Mouse (Mus musculus) testis, adult 2 months (tissue): ENCODE measurements around the gene Iglon5. TPM values are rescaled to one million over a fixed set of nuclear protein-coding genes. Genes with fewer than 3 reads are reported as not detected.

ENCODE experiments used
- H3K27ac ChIP-seq: fragments of 200-500 bp; 2 replicates; pipeline ENCODE4 v1.5.1; 2012; ENCODE audit warnings: low read depth, low read length; ENCODE audit not compliant: control insufficient read depth, insufficient read depth
- H3K27me3 ChIP-seq: fragments of 200-500 bp; 2 replicates; pipeline ENCODE4 v1.6.1; 2012; ENCODE audit warnings: mild to moderate bottlenecking, low read length, moderate library complexity; ENCODE audit not compliant: control insufficient read depth, insufficient read depth
- H3K36me3 ChIP-seq: fragments of 200-500 bp; 2 replicates; pipeline ENCODE4 v1.6.1; 2012; ENCODE audit warnings: mild to moderate bottlenecking, low read length; ENCODE audit not compliant: control insufficient read depth, insufficient read depth
- H3K4me1 ChIP-seq: fragments of 200-500 bp; 2 replicates; pipeline ENCODE4 v1.6.1; 2012; ENCODE audit warnings: low read length; ENCODE audit not compliant: control insufficient read depth, insufficient read depth
- H3K4me3 ChIP-seq: fragments of 200-500 bp; 2 replicates; pipeline ENCODE4 v1.5.1; 2012; ENCODE audit warnings: low read depth, mild to moderate bottlenecking, low read length, moderate library complexity, mixed read lengths; ENCODE audit not compliant: control insufficient read depth
- CTCF ChIP-seq: fragments of 200-500 bp; IDR thresholded peaks from 2 replicates; pipeline ENCODE4 v1.5.1; 2012; ENCODE audit warnings: low read depth, mild to moderate bottlenecking, inconsistent platforms, low read length, moderate library complexity; ENCODE audit not compliant: control insufficient read depth, insufficient read depth, insufficient replicate concordance
- POLR2A ChIP-seq: fragments of 200-500 bp; IDR thresholded peaks from 2 replicates; pipeline ENCODE4 v1.6.1; 2012; ENCODE audit warnings: low read depth, mild to moderate bottlenecking, inconsistent platforms, low read length, moderate library complexity; ENCODE audit not compliant: control insufficient read depth
- polyA plus RNA-seq: library from polyadenylated mRNA; depleted of rRNA; stranded (reverse); fragments of >200 nt; gene quantifications from 2 replicates; pipeline ENCODE4 v1.2.3, GENCODE M21; 2012; rRNA removed

Gene Iglon5
- polyA plus RNA-seq, result 7.4 and 8.1 TPM in 2 replicates

DNA sequence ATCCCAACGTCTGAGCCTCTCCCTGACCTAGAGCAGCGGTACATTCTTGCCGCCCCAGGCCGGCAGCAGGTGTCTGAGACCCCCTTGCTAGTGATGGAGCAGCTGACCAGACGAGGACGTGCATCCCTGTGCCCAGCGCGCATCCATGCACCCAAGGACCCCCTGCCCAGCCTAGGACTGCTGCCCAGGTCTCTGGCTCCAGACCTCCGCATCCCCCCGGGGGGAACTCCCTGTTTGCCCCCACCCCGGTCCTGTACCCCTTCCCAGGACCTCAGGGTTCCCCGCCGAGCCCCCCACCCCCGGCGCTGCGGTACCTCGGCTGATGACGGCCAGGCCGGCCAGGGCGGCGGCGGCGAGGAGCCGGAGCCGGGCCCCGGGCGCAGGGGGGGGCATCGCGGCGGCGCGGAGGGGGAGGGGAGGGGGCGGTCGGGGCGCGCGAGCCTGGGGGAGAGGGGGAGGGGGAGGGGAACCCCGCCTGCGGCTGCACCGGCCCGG, at the start of gene Iglon5:
Iglon5 (minus strand) TSS at position 445 of the 495 bp plus-strand sequence.
- Histone ChIP-seq H3K27me3 (no peaks in the 10 kb centered on the region), H3K36me3 (no peaks in the 10 kb centered on the region), H3K4me3 (peak within 1 kb of the TSS; percentile 58), H3K4me1 (peaks cover 12% of the 10 kb centered on the region), H3K27ac (peak within 1 kb of the TSS; percentile 34; the same call in 1 of the 2 replicates)
- TF ChIP-seq CTCF (no peak), POLR2A (no peak)

DNA sequence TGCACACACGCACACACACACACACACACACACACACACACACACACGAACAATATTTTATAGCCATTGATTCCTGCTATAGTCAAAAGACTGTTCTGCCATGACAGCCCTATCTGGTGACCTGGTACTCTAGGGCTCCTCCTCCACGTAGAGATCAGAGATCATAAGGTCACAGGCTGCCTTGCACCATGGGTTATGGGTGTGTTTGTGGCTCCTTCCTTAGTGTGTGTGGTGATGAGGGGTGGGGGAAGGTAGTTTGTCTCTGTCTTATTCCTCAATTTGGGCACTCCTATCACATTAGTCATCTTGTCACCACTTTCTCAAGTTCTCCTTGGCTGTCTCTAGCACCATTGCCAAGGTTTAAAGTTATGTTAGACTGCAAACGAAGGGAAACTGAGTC, 48.6 kb upstream of the Iglon5 start:
- H3K27ac ChIP-seq, result no peak overlapping the region
- H3K27me3 ChIP-seq, result no peaks in the 10 kb centered on the region
- H3K4me1 ChIP-seq, result no peaks in the 10 kb centered on the region
- no peaks in the 10 kb centered on the region for H3K36me3 ChIP-seq
- H3K4me3 ChIP-seq, result no peak overlapping the region
- TF ChIP-seq CTCF (no peak), POLR2A (no peak)

DNA sequence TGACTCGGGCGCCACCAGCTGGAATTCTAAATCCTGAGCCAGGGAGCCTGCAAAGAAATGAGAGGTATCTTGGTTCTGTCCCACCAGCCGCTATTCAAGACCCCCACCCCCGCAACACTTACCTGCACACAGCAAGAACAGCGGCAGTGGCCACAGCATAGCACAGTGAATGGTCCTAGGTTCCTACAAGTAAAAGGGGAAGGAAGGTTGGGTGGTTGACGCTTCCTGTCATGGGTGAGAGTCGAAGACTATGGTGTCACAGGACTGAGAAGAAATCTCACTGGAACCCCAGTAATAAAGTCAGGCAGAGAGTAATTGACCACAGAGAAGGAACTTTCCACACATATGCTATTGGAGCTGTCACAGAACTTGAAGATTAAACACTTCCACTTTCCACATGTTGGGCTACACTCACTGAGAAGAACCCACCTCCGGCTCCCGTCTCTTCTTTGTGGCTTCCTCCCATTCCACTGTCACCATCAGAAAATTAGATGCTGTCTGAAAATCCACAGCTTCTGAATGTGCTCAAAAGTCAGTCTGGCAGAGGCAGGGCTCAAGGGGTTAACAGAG, 43.1 kb upstream of the Iglon5 start:
- Histone ChIP-seq H3K27me3 (no peaks in the 10 kb centered on the region), H3K4me1 (no peaks in the 10 kb centered on the region), H3K36me3 (no peaks in the 10 kb centered on the region), H3K4me3 (no peak overlapping the region), H3K27ac (no peak overlapping the region)
- TF ChIP-seq CTCF (no peak), POLR2A (no peak)

DNA sequence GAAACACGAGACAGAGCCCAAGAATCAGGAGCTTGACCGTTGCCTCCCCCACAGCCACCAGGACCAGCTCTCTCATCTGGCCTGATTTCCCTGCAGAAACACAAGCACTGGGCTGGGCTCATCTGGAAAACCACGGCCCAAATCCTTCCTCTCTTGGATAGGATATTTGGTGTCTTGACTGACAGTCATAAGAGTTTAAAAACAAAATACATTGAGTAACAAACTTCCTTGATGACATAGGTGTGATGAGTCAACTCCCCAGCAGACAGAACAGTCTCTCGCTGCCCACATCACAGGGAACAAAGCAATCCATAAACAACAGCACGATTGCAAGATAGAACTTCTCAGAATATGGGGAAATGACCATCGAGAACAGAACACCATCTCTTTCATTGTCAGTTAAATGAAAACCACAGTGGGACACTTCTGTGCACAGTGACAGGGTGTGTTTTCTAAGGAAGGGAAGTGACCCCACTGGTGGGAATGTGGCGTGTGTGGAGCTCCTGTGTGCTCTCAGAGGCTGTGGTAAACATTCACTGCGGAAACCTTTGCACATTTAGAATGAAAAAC, 40.4 kb upstream of the Iglon5 start:
- Histone ChIP-seq H3K27ac (no peak overlapping the region), H3K27me3 (no peaks in the 10 kb centered on the region), H3K36me3 (no peaks in the 10 kb centered on the region), H3K4me1 (no peaks in the 10 kb centered on the region), H3K4me3 (no peak overlapping the region)
- TF ChIP-seq CTCF (no peak), POLR2A (no peak)

DNA sequence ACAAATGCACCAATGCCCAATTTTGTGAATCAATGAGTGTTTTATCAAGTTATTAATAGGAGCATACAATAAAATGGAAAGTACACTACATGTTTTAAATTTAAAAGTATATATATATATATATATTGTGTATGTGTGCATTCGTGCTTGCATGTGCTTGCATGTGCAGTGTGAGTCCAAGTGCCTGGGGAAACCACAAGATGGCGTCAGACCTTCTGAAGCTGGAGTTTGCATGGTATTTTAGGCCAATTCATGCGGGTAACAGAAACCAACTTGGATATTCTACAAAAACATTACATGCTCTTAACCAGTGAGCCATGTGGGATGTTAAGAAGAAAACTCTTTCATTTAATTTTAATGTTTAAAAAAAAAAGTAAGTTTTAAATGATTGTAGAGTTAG, 35.4 kb upstream of the Iglon5 start:
- Histone ChIP-seq H3K27ac (no peak overlapping the region), H3K4me1 (no peaks in the 10 kb centered on the region), H3K36me3 (no peaks in the 10 kb centered on the region), H3K4me3 (no peak overlapping the region), H3K27me3 (no peaks in the 10 kb centered on the region)
- TF ChIP-seq POLR2A, result no peak
- TF ChIP-seq CTCF, result no peak

DNA sequence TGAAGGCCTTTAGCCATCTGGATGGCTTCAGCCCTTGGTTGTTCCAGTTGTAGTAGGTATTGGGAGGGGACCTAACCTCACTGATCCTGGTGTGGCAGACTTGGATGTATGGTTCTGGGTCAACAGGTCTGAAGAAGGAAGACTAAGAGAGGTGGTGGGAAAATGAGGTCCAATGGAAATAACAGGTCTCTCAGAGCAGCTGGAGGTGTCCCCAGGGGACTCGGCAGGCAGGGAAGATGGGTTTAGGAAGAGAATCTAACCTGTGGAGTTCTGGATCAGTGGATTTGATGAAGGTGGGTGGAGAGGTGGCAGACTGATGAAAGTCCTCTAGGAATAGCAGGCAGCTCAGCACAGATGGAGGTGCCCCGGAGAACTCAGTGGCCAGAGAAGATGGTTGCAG, 32.9 kb upstream of the Iglon5 start:
- no peaks in the 10 kb centered on the region; the same call in 1 of the 2 replicates for H3K4me1 ChIP-seq
- no peak for TF ChIP-seq CTCF
- no peak for TF ChIP-seq POLR2A
- H3K36me3 ChIP-seq, result no peaks in the 10 kb centered on the region
- H3K27ac ChIP-seq, result no peak overlapping the region
- H3K27me3 ChIP-seq, result no peaks in the 10 kb centered on the region
- H3K4me3 ChIP-seq, result no peak overlapping the region

DNA sequence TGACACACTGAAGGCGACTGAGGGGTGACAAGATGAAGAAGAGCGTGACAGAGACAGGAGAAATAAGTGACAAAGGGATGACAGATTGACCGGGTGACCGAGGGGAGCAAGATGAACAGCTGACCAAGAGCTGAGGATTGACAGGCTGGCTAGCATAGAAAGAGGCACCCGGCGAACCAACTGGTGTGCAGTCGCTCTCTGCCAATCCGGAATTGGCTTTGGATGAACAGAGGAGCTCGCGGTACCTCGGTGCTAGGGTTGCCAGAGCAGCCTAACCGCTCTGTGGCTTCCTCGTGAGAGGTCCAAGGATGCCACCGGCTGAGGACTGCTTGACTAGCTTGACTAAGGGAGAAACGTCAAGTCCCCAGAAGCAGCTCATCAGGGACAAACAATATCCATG, 28.5 kb upstream of the Iglon5 start:
- Histone ChIP-seq H3K27me3 (no peaks in the 10 kb centered on the region), H3K36me3 (no peaks in the 10 kb centered on the region), H3K4me3 (peak overlapping the region; percentile 38), H3K27ac (no peak overlapping the region), H3K4me1 (no peaks in the 10 kb centered on the region; the same call in 1 of the 2 replicates)
- TF ChIP-seq POLR2A (0 out of 2 replicates have a peak, but pooled peaks have one; percentile 16), CTCF (no peak)

DNA sequence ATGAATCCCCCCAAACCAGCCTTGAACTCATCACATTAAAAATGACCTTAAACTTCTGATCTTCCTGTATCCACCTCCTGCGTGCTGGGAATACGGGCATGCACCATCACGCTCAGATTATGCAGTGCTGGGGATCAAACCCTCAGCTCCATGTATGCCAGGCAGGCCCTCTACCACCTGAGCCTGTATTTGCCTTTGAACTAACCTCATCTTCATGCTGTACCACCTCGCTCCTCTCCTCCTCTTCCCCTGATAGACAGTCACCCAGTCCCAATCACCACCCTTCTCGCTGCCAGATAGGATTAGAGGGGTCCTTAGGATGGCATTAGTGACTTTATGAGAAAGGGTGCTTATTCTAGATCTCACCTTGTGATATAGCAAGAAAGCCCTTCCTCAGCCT, 25.2 kb upstream of the Iglon5 start:
- no peak for TF ChIP-seq POLR2A
- TF ChIP-seq CTCF, result no peak
- no peaks in the 10 kb centered on the region for H3K27me3 ChIP-seq

More for the DNA sequence above, 25.2 kb upstream of the Iglon5 start:
- Histone ChIP-seq H3K4me3 (no peak overlapping the region), H3K36me3 (no peaks in the 10 kb centered on the region), H3K27ac (no peak overlapping the region), H3K4me1 (no peaks in the 10 kb centered on the region; the same call in 1 of the 2 replicates)
